In the genomic region with DNA sequence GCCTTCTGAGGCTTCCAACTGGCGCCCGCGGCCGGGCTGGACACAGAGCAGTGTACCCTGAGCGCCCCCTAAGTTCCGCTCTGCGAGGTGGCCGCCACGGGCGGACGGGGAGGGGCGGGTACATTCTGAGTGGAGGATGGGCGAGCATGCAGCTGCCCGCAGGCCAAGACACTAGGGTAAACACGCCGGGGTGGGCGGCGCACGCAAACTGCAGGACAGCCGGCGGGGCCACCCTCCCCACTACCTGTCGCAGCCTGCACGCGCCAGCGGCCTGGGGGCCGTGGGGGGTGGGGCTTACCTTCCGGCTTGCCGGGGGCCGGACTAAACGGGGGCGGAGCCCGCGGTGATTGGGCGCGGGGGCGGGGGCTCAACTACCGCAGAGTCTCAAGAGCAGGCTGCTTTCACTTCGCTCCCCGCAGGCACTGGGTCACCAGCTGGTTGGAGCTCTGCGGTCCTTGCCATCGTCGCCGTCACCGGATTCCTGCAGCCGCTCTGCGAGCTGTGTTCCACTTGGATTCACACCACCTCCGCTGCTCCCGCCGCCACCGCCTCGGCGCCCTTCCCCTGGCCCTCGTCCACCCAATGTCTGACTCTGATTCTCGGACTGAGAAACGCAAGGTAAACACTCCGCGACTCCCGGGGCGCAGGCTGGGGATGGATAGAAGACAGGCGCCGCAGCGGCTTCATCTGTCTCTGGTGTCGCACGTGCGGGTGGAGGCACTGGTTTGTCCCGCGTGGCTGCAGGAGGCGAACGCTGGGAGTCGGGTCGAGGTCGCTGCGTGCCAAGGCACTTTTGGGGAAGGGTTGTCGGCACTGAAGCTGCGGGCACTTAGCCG, we compare ENCODE assay signal across 8 mouse cellular contexts. TPM values are rescaled to one million over a fixed set of nuclear protein-coding genes. Genes with fewer than 3 reads are reported as not detected.
DNase-seq lines count a peak whose midpoint lies in the region; ATAC-seq and TF ChIP-seq lines count a peak whose summit lies in the region.

A gene (plus strand): TSS at position 404 of the 836 bp plus-strand sequence.

- H3K4me2 ChIP-seq in kidney, embryonic 15.5 days: peak within 1 kb of the TSS; percentile 97
- peak within 1 kb of the TSS; percentile 98 for H3K4me2 ChIP-seq in limb, embryonic 15.5 days
- peak within 1 kb of the TSS; percentile 98 for H3K4me2 ChIP-seq in midbrain, postnatal 0 days (ENCODE audit: low read depth, low read length, poor library complexity, severe bottlenecking)

- H3K9ac ChIP-seq in kidney, embryonic 15.5 days: peak within 1 kb of the TSS; percentile 71
- peak within 1 kb of the TSS; percentile 65 for H3K9ac ChIP-seq in limb, embryonic 15.5 days
- peak within 1 kb of the TSS; percentile 46 for H3K9ac ChIP-seq in midbrain, postnatal 0 days (replicated peaks; ENCODE audit: low read length, poor library complexity, severe bottlenecking)

- TF ChIP-seq CTCF in brain, embryonic 14.5 days (IDR thresholded peaks at IDR 0.05; ENCODE audit: borderline replicate concordance, extremely low read depth, insufficient read depth, insufficient read length): peak; percentile 55; the same call in 1 of the 2 replicates
- TF ChIP-seq CTCF in midbrain, postnatal 0 days (IDR thresholded peaks at IDR 0.05): peak; percentile 68

- peak; percentile 98 for DNase-seq in B cell, adult 2 months
- DNase-seq in brain, embryonic 14.5 days (ENCODE audit: low read depth): peak; percentile 98
- DNase-seq in heart, embryonic 10.5 days (ENCODE audit: low spot score): peak; percentile 99
- DNase-seq in midbrain, postnatal 0 days (ENCODE audit: low spot score): peak; percentile 93
- peak; percentile 92 to 97 for DNase-seq in spleen, postnatal 10 days (ENCODE audit: low spot score in 2 of 2)

- peak within 1 kb of the TSS; percentile 97 for H3K27ac ChIP-seq in heart, embryonic 10.5 days
- peak within 1 kb of the TSS; percentile 92 for H3K27ac ChIP-seq in kidney, embryonic 15.5 days
- peak within 1 kb of the TSS; percentile 92 for H3K27ac ChIP-seq in limb, embryonic 15.5 days
- peak within 1 kb of the TSS; percentile 13; the same call in 1 of the 2 replicates for H3K27ac ChIP-seq in midbrain, postnatal 0 days (ENCODE audit: low read depth, low read length)

- H3K9me3 ChIP-seq in heart, embryonic 10.5 days: no peaks in the 10 kb centered on the region
- H3K9me3 ChIP-seq in kidney, embryonic 15.5 days (replicated peaks): no peaks in the 10 kb centered on the region
- no peaks in the 10 kb centered on the region for H3K9me3 ChIP-seq in limb, embryonic 15.5 days
- H3K9me3 ChIP-seq in midbrain, postnatal 0 days (ENCODE audit: low read length): no peaks in the 10 kb centered on the region

- H3K36me3 ChIP-seq in heart, embryonic 10.5 days: peaks cover 10% of the 10 kb centered on the region
- peaks cover 23% of the 10 kb centered on the region for H3K36me3 ChIP-seq in kidney, embryonic 15.5 days
- peaks cover 5% of the 10 kb centered on the region; the same call in 1 of the 2 replicates for H3K36me3 ChIP-seq in limb, embryonic 15.5 days
- no peaks in the 10 kb centered on the region for H3K36me3 ChIP-seq in midbrain, postnatal 0 days (ENCODE audit: insufficient read depth, low read length)

- peak; percentile 50; the same call in 1 of the 2 replicates for TF ChIP-seq POLR2A in brain, embryonic 14.5 days (IDR thresholded peaks at IDR 0.05; ENCODE audit: borderline replicate concordance, extremely low read depth, insufficient read depth, insufficient read length, poor library complexity, severe bottlenecking)

- H3K4me1 ChIP-seq in heart, embryonic 10.5 days: peaks cover 49% of the 10 kb centered on the region
- peaks cover 59% of the 10 kb centered on the region for H3K4me1 ChIP-seq in kidney, embryonic 15.5 days
- H3K4me1 ChIP-seq in limb, embryonic 15.5 days: peaks cover 55% of the 10 kb centered on the region
- peaks cover 17% of the 10 kb centered on the region; the same call in 1 of the 2 replicates for H3K4me1 ChIP-seq in midbrain, postnatal 0 days (ENCODE audit: insufficient read depth, low read length)

- peak; percentile 79 for ATAC-seq in erythroblast, adult 5-6 weeks (replicated peaks; ENCODE audit: low FRiP score, poor library complexity, severe bottlenecking)
- ATAC-seq in kidney, embryonic 15.5 days (replicated peaks; ENCODE audit: low FRiP score): peak; percentile 87
- ATAC-seq in limb, embryonic 15.5 days (ENCODE audit: insufficient number of reproducible peaks, low FRiP score, low TSS enrichment, low read depth): peak; percentile 87
- ATAC-seq in midbrain, postnatal 0 days (ENCODE audit: low FRiP score): peak; percentile 80

- under 1% methylated on average over 76 of the region's 76 CpGs for WGBS in heart, embryonic 10.5 days
- under 1% methylated on average over 60 of the region's 76 CpGs for WGBS in kidney, embryonic 15.5 days
- WGBS in limb, embryonic 15.5 days: under 1% methylated on average over 71 of the region's 76 CpGs
- under 1% methylated on average over 75 of the region's 76 CpGs for WGBS in midbrain, postnatal 0 days

- H3K27me3 ChIP-seq in heart, embryonic 10.5 days (ENCODE audit: insufficient read depth, poor library complexity, severe bottlenecking): peaks cover 15% of the 10 kb centered on the region
- peaks cover 37% of the 10 kb centered on the region for H3K27me3 ChIP-seq in kidney, embryonic 15.5 days
- peaks cover 31% of the 10 kb centered on the region for H3K27me3 ChIP-seq in limb, embryonic 15.5 days
- H3K27me3 ChIP-seq in midbrain, postnatal 0 days (ENCODE audit: insufficient read depth, low read length): peaks cover 28% of the 10 kb centered on the region

- H3K4me3 ChIP-seq in heart, embryonic 10.5 days: peak within 1 kb of the TSS; percentile 91
- peak within 1 kb of the TSS; percentile 77 for H3K4me3 ChIP-seq in kidney, embryonic 15.5 days (replicated peaks)
- peak within 1 kb of the TSS; percentile 75 for H3K4me3 ChIP-seq in limb, embryonic 15.5 days
- H3K4me3 ChIP-seq in midbrain, postnatal 0 days (ENCODE audit: low read depth, low read length): peak within 1 kb of the TSS; percentile 66

RNA-seq across cellular contexts. Expression of the gene that starts here (rescaled TPM):
- polyA plus RNA-seq in brain, embryonic 14.5 days (2012; rRNA removed): 13.8 and 17.0 TPM in 2 replicates
- 3.8 and 4.0 TPM in 2 replicates for total RNA-seq in erythroblast, adult 5-6 weeks (2015; ENCODE audit: low replicate concordance)
- total RNA-seq in erythroblast, adult 5-6 weeks (2017; ENCODE audit: low replicate concordance): 8.1 and 14.8 TPM in 2 replicates
- polyA plus RNA-seq in heart, embryonic 10.5 days (2016; fragmentation: Nextera tagmentation; extraction: Ambion mirVana): 16.9 and 17.4 TPM in 2 replicates
- polyA plus RNA-seq in kidney, embryonic 15.5 days (2015; fragmentation: Nextera tagmentation; extraction: Ambion mirVana): 28.7 and 29.8 TPM in 2 replicates
- 16.0 and 19.7 TPM in 2 replicates for polyA plus RNA-seq in limb, embryonic 15.5 days (2015; fragmentation: Nextera tagmentation; extraction: Ambion mirVana)
- total RNA-seq in midbrain, postnatal 0 days (2014; rRNA removed): 6.5 and 13.1 TPM in 2 replicates
- 3.7 and 5.1 TPM in 2 replicates for polyA plus RNA-seq in midbrain, postnatal 0 days (2015; fragmentation: Nextera tagmentation; extraction: Ambion mirVana)

Comparison
In these comparisons a context has a peak if more than half of its experiments do, and no peak if none do; other contexts are left out.
1. Peak in every context shown above with its lines: DNase-seq, ATAC-seq, H3K4me3 ChIP-seq and H3K27ac ChIP-seq.
2. H3K27ac ChIP-seq: peak in every context shown above with its lines; median percentile 97 in heart, embryonic 10.5 days; 92 in kidney, embryonic 15.5 days; 92 in limb, embryonic 15.5 days; 13 in midbrain, postnatal 0 days.